Mouse (Mus musculus) NIH3T3 (cell line): ENCODE measurements at regions not wholly inside any gene's neighbourhood (a gene's known extent, or its start where the extent isn't known, plus 50 kb on each side); places are given as distances from the start of the nearest gene placed in this dataset.

ENCODE experiments used
- DNase-seq: peaks from one replicate; pipeline ENCODE4 v3.0.0-alpha.2; 2012; ENCODE audit warnings: low read depth

GRCm38 (mm10) chrX:17026161-17026829, 114.7 kb upstream of the Ndp start:
- DNase-seq: peak; percentile 1

- DNase-seq: no peak
Measured at GRCm38 (mm10) chrX:17017823-17018222, 106.2 kb upstream of the Ndp start.

- no peak for DNase-seq
Measured at GRCm38 (mm10) chrX:17009188-17009587, 97.6 kb upstream of the Ndp start.

GRCm38 (mm10) chrX:16998578-16998977, 87.0 kb upstream of the Ndp start:
- peak; percentile 43 for DNase-seq
